Mouse (Mus musculus) heart, postnatal 0 days (tissue): ENCODE results near the gene Rilp. TPM values are rescaled to one million over a fixed set of nuclear protein-coding genes. Genes with fewer than 3 reads are reported as not detected.

Experiments
- ATAC-seq: fragments of 200-750 bp; cut with Nextera tagmentation; 2 replicates; pipeline ENCODE4 v1.8.0; 2017; ENCODE audit warnings: low read depth, moderate number of reproducible peaks, moderate library complexity; ENCODE audit not compliant: insufficient read depth
- DNase-seq: peaks from one replicate; pipeline ENCODE4 v3.0.0-alpha.2; 2016; ENCODE audit warnings: low spot score
- H3K27ac ChIP-seq: fragments of 300-500 bp; sonication (generic); 2 replicates; pipeline ENCODE4 v1.5.1; 2014; ENCODE audit warnings: low read depth, mild to moderate bottlenecking
- H3K27me3 ChIP-seq: fragments of 300-500 bp; sonication (generic); 2 replicates; pipeline ENCODE4 v1.6.1; 2014; ENCODE audit warnings: low read length, mixed read lengths; ENCODE audit not compliant: control insufficient read depth, insufficient read depth
- H3K36me3 ChIP-seq: fragments of 300-500 bp; sonication (generic); replicated peaks from 2 replicates; pipeline ENCODE4 v1.6.1; 2014; ENCODE audit warnings: low read length, mixed read lengths; ENCODE audit not compliant: control insufficient read depth, insufficient read depth
- H3K4me1 ChIP-seq: fragments of 300-500 bp; sonication (generic); 2 replicates; pipeline ENCODE4 v1.6.1; 2014; ENCODE audit warnings: antibody characterized with exemption; ENCODE audit not compliant: control insufficient read depth, insufficient read depth
- H3K4me2 ChIP-seq: fragments of 300-500 bp; sonication (generic); 2 replicates; pipeline ENCODE4 v1.6.1; 2014; ENCODE audit warnings: low read depth, mild to moderate bottlenecking, low read length, moderate library complexity
- H3K4me3 ChIP-seq: fragments of 300-500 bp; sonication (generic); 2 replicates; pipeline ENCODE4 v1.5.1; 2014; ENCODE audit warnings: low read depth, low read length
- H3K9ac ChIP-seq: fragments of 300-500 bp; sonication (generic); replicated peaks from 2 replicates; pipeline ENCODE4 v1.6.1; 2014; ENCODE audit warnings: low read depth, low read length, mixed read lengths
- H3K9me3 ChIP-seq: fragments of 300-500 bp; sonication (generic); replicated peaks from 2 replicates; pipeline ENCODE4 v1.6.1; 2016; ENCODE audit warnings: low read length; ENCODE audit not compliant: control insufficient read depth
- CTCF ChIP-seq: IDR thresholded peaks from 2 replicates; pipeline ENCODE4 v1.5.1; 2016; ENCODE audit warnings: antibody characterized with exemption, control low read depth, low read depth
- EP300 ChIP-seq: IDR thresholded peaks from 2 replicates; pipeline ENCODE4 v1.6.1; 2016; ENCODE audit warnings: antibody characterized with exemption, low read depth
- WGBS: fragments of 180-500 bp; shearing (Covaris S2); extraction: QIAGEN DNeasy Blood & Tissue Kit; methylation state at CpG from one replicate; pipeline ENCODE4 v1.1.7; 2014; 5-methylcytosine and 5-hydroxymethylcytosine counted together
- polyA plus RNA-seq: library from polyadenylated mRNA; unstranded; fragments of >200 nt; fragmentation: Nextera tagmentation; extraction: Ambion mirVana; gene quantifications from 2 replicates; pipeline ENCODE4 v1.2.1, GENCODE M21; 2015
- total RNA-seq: library from RNA; depleted of rRNA; stranded (reverse); fragments of >200 nt; gene quantifications from 2 replicates; pipeline ENCODE4 v1.2.3, GENCODE M21; 2014; ENCODE audit warnings: low replicate concordance

Rilp gene
- total and polyA plus RNA-seq, 2 experiments from 2014 or later = 27.1 to 50.8 TPM

DNA sequence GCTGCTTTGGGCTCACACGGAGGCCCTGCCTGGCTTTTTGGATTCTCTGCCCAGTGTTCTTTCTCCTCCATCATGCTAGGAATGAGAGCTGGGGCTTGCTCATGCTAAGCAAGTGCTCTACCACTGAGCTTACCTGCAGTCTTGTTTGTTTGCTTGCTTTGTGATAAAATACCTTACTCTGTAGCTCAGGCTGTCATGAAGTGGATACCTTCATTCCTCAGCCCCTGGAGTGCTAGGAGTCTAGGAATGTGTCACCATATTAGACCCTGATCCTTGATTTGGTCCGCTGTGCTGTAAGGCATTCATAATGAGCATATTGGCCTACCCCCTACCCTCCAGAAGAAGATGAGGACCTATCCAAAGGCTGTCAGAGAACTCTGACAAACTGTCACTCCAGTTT is 12.9 kb downstream of the Rilp start:
- H3K27ac ChIP-seq = no peak overlapping the region
- H3K4me2 ChIP-seq = no peak overlapping the region
- H3K4me3 ChIP-seq = no peak overlapping the region
- H3K9ac ChIP-seq = no peak overlapping the region
- no peak for DNase-seq
- H3K9me3 ChIP-seq = no peaks in the 10 kb centered on the region
- H3K36me3 ChIP-seq = peaks cover 39% of the 10 kb centered on the region
- no peaks in the 10 kb centered on the region for H3K27me3 ChIP-seq
- no peak for TF ChIP-seq EP300
- no peak for TF ChIP-seq CTCF
- no peak for ATAC-seq
- H3K4me1 ChIP-seq = no peaks in the 10 kb centered on the region
- 82% methylated on average over 2 of the region's 2 CpGs for WGBS

DNA sequence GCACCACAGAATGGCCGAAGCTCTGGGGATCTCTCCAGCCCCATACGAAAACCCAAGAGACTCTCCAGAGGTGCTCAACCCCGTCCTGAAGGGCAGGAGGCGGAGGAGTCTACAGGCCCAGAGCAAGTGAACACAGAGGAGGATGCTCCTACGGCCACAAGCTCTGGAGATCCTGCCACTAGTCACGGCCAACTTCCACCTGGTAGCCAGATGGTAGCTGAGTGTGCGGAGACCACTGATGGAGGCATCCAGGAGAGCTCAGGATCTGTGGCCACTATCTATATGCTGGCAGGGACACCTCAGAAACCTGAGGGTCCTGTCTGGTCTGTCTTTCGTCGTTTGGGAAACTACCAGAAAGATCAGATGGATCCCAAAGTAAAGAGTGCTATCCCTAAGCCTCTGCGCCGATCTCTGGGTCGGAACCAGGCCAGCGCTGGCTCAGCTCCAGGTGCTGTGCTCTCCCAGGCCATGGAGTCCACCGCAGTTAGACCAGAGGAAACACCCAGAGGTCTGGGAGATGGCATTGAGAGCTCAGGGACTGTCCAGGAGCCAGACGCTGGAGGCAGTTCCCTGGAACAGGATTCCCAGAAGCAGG is 15.7 kb downstream of the Rilp start:
- Histone ChIP-seq H3K4me1 (no peaks in the 10 kb centered on the region), H3K9ac (no peak overlapping the region), H3K9me3 (no peaks in the 10 kb centered on the region), H3K27me3 (no peaks in the 10 kb centered on the region), H3K4me3 (no peak overlapping the region), H3K27ac (no peak overlapping the region), H3K4me2 (no peak overlapping the region), H3K36me3 (peaks cover 36% of the 10 kb centered on the region)
- TF ChIP-seq CTCF (no peak), EP300 (no peak)
- DNase-seq = no peak
- 81% methylated on average over 15 of the region's 15 CpGs for WGBS
- ATAC-seq = no peak

DNA sequence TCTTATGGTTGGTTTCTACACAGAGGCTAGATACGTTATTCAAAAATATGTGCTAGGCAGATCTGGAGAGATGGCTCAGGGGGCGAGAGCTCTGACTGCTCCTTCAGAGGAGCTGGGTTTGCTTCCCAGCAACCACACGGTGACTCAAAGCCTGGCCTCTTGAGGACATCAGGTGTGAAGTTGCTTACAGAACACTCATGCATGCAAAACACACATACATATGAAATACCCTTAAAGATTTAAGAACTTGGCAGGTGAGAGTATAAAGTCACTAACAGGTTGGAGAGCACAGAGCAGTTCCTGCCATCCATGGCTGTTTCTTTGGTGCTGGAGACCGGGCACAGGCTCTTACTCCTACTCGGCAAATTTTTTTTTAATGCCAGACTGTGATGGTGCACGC is 17.0 kb downstream of the Rilp start:
- no peaks in the 10 kb centered on the region for H3K27me3 ChIP-seq
- 89% methylated on average over 6 of the region's 6 CpGs for WGBS
- ATAC-seq (no peak), DNase-seq (no peak)
- TF ChIP-seq EP300 = no peak
- no peak for TF ChIP-seq CTCF
- no peak overlapping the region for H3K9ac ChIP-seq
- no peak overlapping the region for H3K27ac ChIP-seq
- H3K4me1 ChIP-seq = no peaks in the 10 kb centered on the region
- H3K4me2 ChIP-seq = no peak overlapping the region
- no peak overlapping the region for H3K4me3 ChIP-seq
- H3K9me3 ChIP-seq = no peaks in the 10 kb centered on the region
- H3K36me3 ChIP-seq = peaks cover 36% of the 10 kb centered on the region

DNA sequence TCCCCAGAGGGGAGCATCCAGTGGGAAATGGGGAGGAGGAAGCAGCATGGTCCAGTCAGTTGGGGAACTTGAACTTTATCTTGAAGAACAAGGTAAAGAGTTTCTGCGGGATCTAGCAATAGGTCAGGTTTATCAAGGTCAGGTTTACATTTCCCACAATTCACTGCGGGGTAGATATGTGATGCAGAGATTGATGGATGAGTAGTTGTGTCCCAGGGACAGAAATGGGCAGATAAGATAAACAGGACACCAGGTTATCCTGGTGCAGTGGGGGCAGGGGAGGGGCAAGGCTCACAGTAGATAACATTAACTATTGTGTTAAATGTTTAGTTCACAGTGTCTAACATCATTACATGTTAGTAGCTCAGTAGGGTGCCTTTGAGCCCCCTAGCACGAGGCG is 19.9 kb downstream of the Rilp start:
- H3K9ac ChIP-seq = no peak overlapping the region
- peaks cover 20% of the 10 kb centered on the region for H3K36me3 ChIP-seq
- H3K4me2 ChIP-seq = no peak overlapping the region
- ATAC-seq (no peak), DNase-seq (no peak)
- no peak overlapping the region for H3K27ac ChIP-seq
- H3K4me1 ChIP-seq = peaks cover 7% of the 10 kb centered on the region; the same call in 1 of the 2 replicates
- H3K9me3 ChIP-seq = no peaks in the 10 kb centered on the region
- WGBS = 41% methylated on average over 4 of the region's 4 CpGs
- H3K4me3 ChIP-seq = no peak overlapping the region
- no peaks in the 10 kb centered on the region for H3K27me3 ChIP-seq
- TF ChIP-seq EP300 (no peak), CTCF (no peak)

DNA sequence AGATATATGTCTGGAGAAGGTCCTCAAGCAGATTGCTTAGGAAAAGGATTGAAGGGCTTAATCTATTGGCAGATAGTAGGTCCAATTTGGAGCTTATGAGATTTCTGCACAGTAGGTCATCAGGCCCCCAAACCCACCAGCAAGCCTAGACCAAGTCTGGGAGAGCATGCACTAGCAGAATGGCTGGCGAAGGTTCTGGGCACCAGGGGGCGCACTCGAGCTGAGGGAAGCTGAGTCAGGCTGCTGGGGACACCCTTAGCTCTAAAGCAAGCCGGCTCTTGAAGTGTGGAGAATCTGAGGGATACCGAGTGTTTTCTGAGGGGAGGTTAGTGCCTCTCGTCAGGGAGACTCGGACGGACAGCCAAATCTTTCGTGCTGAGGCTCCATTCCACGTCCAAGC is 20.4 kb downstream of the Rilp start:
- no peaks in the 10 kb centered on the region for H3K27me3 ChIP-seq
- peak overlapping the region; percentile 98 for H3K4me2 ChIP-seq
- peaks cover 12% of the 10 kb centered on the region; the same call in 1 of the 2 replicates for H3K4me1 ChIP-seq
- peak overlapping the region; percentile 69 for H3K4me3 ChIP-seq
- peak overlapping the region; percentile 80 for H3K9ac ChIP-seq
- H3K36me3 ChIP-seq = peaks cover 14% of the 10 kb centered on the region
- 1% methylated on average over 10 of the region's 10 CpGs for WGBS
- no peaks in the 10 kb centered on the region for H3K9me3 ChIP-seq
- DNase-seq = peak; percentile 80
- peak overlapping the region; percentile 87 for H3K27ac ChIP-seq
- TF ChIP-seq CTCF = peak; percentile 95
- no peak for TF ChIP-seq EP300
- ATAC-seq = peak; percentile 52

DNA sequence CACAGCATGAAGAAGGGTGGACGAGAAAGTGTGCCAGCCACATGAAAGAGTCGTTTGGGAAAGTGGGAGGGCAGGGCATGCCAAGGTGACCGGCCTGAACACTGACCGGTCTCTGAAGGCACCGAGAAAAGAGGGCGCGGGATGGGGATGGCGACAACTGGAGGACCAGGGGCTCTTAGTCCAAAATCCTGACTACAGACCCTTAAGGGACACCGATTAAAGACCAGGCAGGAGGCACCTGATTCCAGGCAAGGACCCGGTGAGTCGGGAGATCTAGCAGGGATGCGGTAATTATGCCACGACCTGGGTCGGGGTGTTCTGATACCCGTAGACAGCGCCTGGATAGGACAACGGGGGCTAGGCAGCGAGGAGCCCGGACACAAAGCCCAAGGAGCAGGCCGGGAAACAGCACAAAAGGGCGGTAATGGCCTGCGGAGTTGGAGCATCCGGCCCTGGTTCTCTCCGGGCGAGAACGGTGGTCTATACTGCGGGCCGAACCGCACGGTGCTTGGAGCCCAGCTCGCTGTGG is 21.0 kb downstream of the Rilp start:
- Histone ChIP-seq H3K27ac (peak overlapping the region; percentile 87), H3K36me3 (peaks cover 9% of the 10 kb centered on the region), H3K4me2 (peak overlapping the region; percentile 98), H3K9me3 (no peaks in the 10 kb centered on the region), H3K4me3 (peak overlapping the region; percentile 69), H3K9ac (peak overlapping the region; percentile 80), H3K27me3 (no peaks in the 10 kb centered on the region), H3K4me1 (peaks cover 12% of the 10 kb centered on the region; the same call in 1 of the 2 replicates)
- WGBS = under 1% methylated on average over 31 of the region's 31 CpGs
- no peak for DNase-seq
- no peak for TF ChIP-seq EP300
- TF ChIP-seq CTCF = no peak
- ATAC-seq = peak; percentile 4
